Mouse (Mus musculus): ENCODE data around the gene Scpep1.

DNA sequence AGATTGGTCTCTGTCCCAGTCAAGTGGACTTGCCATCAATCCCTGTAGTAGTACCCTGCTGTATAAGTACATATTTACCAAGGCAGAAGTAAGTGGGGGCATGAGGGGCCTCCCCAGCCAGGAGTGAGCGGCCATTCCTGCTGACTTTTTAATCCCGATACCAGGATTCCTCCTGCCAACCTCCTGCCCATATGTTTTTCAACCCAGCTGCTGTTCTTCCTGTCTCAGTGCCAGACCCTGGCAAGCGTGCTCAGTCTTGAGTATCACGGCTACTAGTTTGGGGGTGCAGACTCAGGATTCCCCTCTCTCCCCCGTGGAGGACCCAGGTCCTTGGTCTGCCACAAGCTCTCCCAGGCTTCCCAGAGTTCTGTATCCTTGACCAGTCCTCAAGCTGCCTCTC, 47.4 kb upstream of the Scpep1 start:
- TF ChIP-seq CTCF (IDR thresholded peaks at IDR 0.05; ENCODE audit: low read depth, low read length) (no peak), GATA1 (IDR thresholded peaks at IDR 0.05; ENCODE audit: borderline replicate concordance, low read length) (no peak), POLR2AphosphoS5 (IDR thresholded peaks at IDR 0.05; ENCODE audit: insufficient replicate concordance, low read depth, low read length) (no peak), TAL1 (conservative IDR thresholded peaks at IDR 0.05; ENCODE audit: low read depth, low read length) (no peak), GATA2 (IDR thresholded peaks at IDR 0.05; ENCODE audit: borderline replicate concordance, low read depth, low read length) (no peak)

All from G1E (cell line).